Mouse (Mus musculus): ENCODE results near the gene Gimap5.

DNA sequence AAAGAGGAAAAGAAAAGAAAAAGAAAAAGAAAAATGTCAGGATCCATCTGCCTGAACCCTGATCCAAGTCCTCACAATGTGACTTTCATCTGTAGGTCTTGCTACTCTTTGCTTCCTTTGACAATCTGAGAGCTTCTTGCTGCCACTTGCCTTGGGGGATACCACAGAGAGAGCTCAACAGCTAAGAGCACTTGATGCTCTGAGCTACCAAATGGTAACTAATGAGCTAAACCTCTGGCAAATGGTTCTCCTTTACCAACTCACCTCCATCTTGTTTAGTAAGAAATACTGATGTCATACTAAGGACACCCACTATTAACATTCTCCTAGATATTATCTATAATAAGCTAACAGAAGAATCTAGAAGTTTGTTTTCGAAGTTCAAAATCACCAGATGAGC, 12.3 kb upstream of the Gimap5 start:
- no peak for TF ChIP-seq CTCF (IDR thresholded peaks at IDR 0.05; ENCODE audit: extremely low read depth, insufficient read length, insufficient replicate concordance, low read depth, low read length)
- TF ChIP-seq POLR2A (IDR thresholded peaks at IDR 0.05; ENCODE audit: low read depth, low read length) = no peak

All from small intestine, adult 2 months (tissue).